Mouse (Mus musculus) stomach, postnatal 0 days (tissue): ENCODE measurements around the gene Nsmce1. TPM values are rescaled to one million over a fixed set of nuclear protein-coding genes. Genes with fewer than 3 reads are reported as not detected.
A peak's percentile ranks its signal among the peaks of the same experiment; 100 is the strongest.
"Not testable (repeated sequence)": the region's sequence is repeated elsewhere in the genome, so short reads cannot be mapped to it uniquely, and the experiment has no call there.

Experiments used
- ATAC-seq: fragments of 200-750 bp; cut with Nextera tagmentation; 2 replicates; pipeline ENCODE4 v1.8.0; 2017; ENCODE audit not compliant: low FRiP score, low TSS enrichment
- DNase-seq: peaks from one replicate; pipeline ENCODE4 v3.0.0-alpha.2; 2016; ENCODE audit warnings: low spot score
- H3K27ac ChIP-seq: fragments of 300-500 bp; sonication (generic); replicated peaks from 2 replicates; pipeline ENCODE4 v1.5.1; 2014; ENCODE audit warnings: mild to moderate bottlenecking, control low read depth
- H3K27me3 ChIP-seq: fragments of 300-500 bp; sonication (generic); 2 replicates; pipeline ENCODE4 v1.6.1; 2014; ENCODE audit warnings: low read length; ENCODE audit not compliant: control insufficient read depth, insufficient read depth
- H3K36me3 ChIP-seq: fragments of 300-500 bp; sonication (generic); 2 replicates; pipeline ENCODE4 v1.6.1; 2014; ENCODE audit warnings: low read length, mixed read lengths; ENCODE audit not compliant: control insufficient read depth, insufficient read depth
- H3K4me1 ChIP-seq: fragments of 300-500 bp; sonication (generic); replicated peaks from 2 replicates; pipeline ENCODE4 v1.6.1; 2014; ENCODE audit warnings: antibody characterized with exemption; ENCODE audit not compliant: control insufficient read depth, insufficient read depth
- H3K4me2 ChIP-seq: fragments of 300-500 bp; sonication (generic); replicated peaks from 2 replicates; pipeline ENCODE4 v1.6.1; 2014; ENCODE audit warnings: low read depth, mild to moderate bottlenecking, control low read depth, moderate library complexity
- H3K4me3 ChIP-seq: fragments of 300-500 bp; sonication (generic); 2 replicates; pipeline ENCODE4 v1.5.1; 2014; ENCODE audit warnings: low read depth, low read length, control low read depth
- H3K9ac ChIP-seq: fragments of 300-500 bp; sonication (generic); 2 replicates; pipeline ENCODE4 v1.6.1; 2014; ENCODE audit warnings: mild to moderate bottlenecking, low read length, control low read depth, mixed read lengths
- H3K9me3 ChIP-seq: fragments of 300-500 bp; sonication (generic); 2 replicates; pipeline ENCODE4 v1.6.1; 2016; ENCODE audit warnings: low read length; ENCODE audit not compliant: control insufficient read depth
- CTCF ChIP-seq: IDR thresholded peaks from 2 replicates; pipeline ENCODE4 v1.5.1; 2016; ENCODE audit warnings: antibody characterized with exemption, low read depth, mild to moderate bottlenecking, moderate library complexity
- EP300 ChIP-seq: optimal IDR thresholded peaks from 2 replicates; pipeline ENCODE3; 2016; ENCODE audit warnings: antibody characterized with exemption
- WGBS: fragments of 180-500 bp; shearing (Covaris S2); extraction: QIAGEN DNeasy Blood & Tissue Kit; methylation state at CpG from one replicate; pipeline ENCODE4 v1.1.7; 2014; 5-methylcytosine and 5-hydroxymethylcytosine counted together
- polyA plus RNA-seq: library from polyadenylated mRNA; unstranded; fragments of >200 nt; fragmentation: Nextera tagmentation; extraction: Ambion mirVana; gene quantifications from 2 replicates; pipeline ENCODE4 v1.2.1, GENCODE M21; 2015

Gene Nsmce1
- polyA plus RNA-seq, 1 experiment from 2014 or later = 77.0 TPM

DNA sequence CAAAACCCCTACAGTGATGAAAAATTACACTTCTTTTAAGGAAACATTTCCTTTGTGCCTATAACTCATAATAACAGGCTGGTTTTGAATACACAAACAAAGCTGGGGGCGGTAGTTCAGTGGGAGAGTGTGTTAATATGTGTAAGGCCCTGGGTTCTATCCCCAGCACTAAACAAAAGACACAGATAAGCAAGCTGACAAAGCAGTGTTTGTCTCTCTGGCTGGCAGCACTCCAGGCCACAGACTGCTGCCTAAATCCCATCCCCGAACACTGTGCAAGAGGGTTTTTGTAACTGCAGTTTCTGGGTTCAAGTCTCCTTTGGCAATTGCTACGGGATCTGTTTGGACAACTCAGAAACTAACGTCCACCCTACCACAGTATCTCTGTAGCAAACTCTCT lies 49.1 kb downstream of the Nsmce1 start:
- H3K27ac ChIP-seq = no peak overlapping the region
- 57% methylated on average over 4 of the region's 4 CpGs for WGBS
- no peaks in the 10 kb centered on the region for H3K4me1 ChIP-seq
- no peaks in the 10 kb centered on the region for H3K27me3 ChIP-seq
- no peak overlapping the region for H3K9ac ChIP-seq
- ATAC-seq (no peak), DNase-seq (no peak)
- TF ChIP-seq CTCF (no peak), EP300 (no peak)
- H3K4me2 ChIP-seq = no peak overlapping the region
- H3K9me3 ChIP-seq = no peaks in the 10 kb centered on the region
- no peaks in the 10 kb centered on the region for H3K36me3 ChIP-seq
- no peak overlapping the region for H3K4me3 ChIP-seq

DNA sequence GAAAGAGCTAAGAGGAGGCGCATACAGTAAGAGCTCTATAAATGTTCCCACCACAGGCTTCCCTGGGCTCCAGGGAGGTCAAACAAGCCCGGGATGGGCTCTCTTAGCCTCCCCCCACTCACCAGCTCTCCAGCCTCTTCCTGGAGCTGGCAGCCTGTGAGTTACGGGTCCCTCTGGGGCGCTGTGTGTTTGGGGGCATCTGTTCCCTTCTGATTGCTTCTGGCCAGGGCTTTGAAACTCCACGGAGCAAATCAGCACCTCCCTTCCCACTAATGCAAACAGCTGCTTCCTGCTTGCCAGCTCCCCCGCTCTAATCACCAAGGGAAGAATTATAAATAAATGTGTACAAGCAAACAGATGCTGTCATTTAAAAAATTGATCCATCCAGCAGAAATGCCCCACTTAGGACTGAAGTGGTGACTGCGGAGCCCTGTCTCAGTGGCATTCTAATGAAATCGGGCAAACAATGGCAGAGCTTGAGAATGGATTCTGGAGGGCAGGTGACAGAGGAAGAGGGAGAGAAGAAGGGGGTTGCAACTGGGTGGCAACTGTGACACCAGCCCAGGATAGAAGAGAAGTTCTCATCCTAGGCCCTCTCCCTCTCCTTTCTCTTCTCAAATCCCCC lies 56.6 kb downstream of the Nsmce1 start:
- no peak overlapping the region for H3K27ac ChIP-seq
- H3K4me3 ChIP-seq = no peak overlapping the region
- no peaks in the 10 kb centered on the region for H3K27me3 ChIP-seq
- H3K9ac ChIP-seq = no peak overlapping the region
- ATAC-seq (no peak), DNase-seq (no peak)
- H3K4me2 ChIP-seq = no peak overlapping the region
- H3K9me3 ChIP-seq = no peaks in the 10 kb centered on the region
- H3K36me3 ChIP-seq = no peaks in the 10 kb centered on the region
- WGBS = 33% methylated on average over 8 of the region's 8 CpGs
- TF ChIP-seq CTCF (no peak), EP300 (no peak)
- no peaks in the 10 kb centered on the region for H3K4me1 ChIP-seq

DNA sequence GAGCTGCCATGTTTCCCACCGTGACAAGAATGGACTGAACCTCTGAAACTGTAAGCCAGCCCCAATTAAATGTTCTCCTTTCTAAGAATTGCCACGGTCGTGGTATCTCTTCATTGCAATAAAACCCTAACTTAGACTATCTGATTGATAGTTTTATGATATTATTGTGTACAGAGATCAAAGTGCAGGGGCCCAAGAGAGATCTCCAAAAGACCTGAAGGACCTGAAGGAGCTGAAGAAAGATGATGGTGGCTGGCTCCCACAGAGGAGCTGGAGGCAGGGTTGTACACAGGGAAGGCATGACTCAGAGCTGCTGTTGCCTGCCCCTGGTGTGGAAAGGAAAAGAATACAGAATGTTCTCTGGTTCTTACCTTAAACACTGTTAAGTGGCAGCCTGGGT lies 57.5 kb downstream of the Nsmce1 start:
- no peaks in the 10 kb centered on the region for H3K36me3 ChIP-seq
- H3K9ac ChIP-seq = no peak overlapping the region
- H3K9me3 ChIP-seq = no peaks in the 10 kb centered on the region
- no peaks in the 10 kb centered on the region for H3K27me3 ChIP-seq
- H3K4me3 ChIP-seq = no peak overlapping the region
- DNase-seq (no peak), ATAC-seq (no peak)
- 79% methylated on average over 3 of the region's 3 CpGs for WGBS
- TF ChIP-seq EP300 = no peak
- TF ChIP-seq CTCF = no peak
- no peak overlapping the region for H3K4me2 ChIP-seq
- H3K27ac ChIP-seq = no peak overlapping the region
- no peaks in the 10 kb centered on the region for H3K4me1 ChIP-seq

DNA sequence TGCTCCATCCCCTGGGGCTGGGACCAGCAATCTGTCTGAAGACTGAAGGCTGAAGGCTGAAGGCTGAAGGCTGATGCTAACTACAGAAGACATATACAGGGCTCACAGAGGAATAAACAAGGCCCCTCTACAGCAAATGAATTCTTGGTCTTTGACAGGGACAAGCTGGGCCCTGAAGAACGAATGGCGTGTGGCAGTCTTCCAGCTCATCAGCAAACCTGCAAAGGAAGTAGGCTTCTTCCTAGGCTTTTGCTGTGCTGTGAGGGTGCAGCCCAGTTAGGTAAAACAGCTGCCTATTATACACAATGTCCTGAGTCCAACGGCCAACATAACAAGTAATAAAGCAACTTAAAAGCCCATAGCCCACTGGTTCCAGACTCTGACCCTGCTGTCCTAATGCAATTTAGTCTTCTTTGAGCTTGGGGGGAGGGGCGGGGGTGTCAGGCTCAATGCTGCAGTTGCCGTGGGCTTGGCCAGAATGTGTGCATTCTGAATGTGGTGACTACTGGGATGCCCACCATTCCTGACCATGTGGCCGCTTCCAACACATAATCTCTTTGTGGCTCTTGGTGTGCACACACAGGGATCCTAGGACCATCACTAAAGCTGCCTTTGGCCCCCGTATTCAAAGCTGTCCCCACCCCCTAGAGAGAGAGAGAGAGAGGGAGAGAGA lies 61.1 kb downstream of the Nsmce1 start:
- Histone ChIP-seq H3K27ac (no peak overlapping the region), H3K4me3 (no peak overlapping the region), H3K36me3 (no peaks in the 10 kb centered on the region), H3K9me3 (no peaks in the 10 kb centered on the region), H3K4me1 (no peaks in the 10 kb centered on the region), H3K27me3 (no peaks in the 10 kb centered on the region), H3K4me2 (no peak overlapping the region), H3K9ac (no peak overlapping the region)
- no peak for DNase-seq
- ATAC-seq = no peak
- 43% methylated on average over 7 of the region's 7 CpGs for WGBS
- no peak for TF ChIP-seq EP300
- no peak for TF ChIP-seq CTCF

DNA sequence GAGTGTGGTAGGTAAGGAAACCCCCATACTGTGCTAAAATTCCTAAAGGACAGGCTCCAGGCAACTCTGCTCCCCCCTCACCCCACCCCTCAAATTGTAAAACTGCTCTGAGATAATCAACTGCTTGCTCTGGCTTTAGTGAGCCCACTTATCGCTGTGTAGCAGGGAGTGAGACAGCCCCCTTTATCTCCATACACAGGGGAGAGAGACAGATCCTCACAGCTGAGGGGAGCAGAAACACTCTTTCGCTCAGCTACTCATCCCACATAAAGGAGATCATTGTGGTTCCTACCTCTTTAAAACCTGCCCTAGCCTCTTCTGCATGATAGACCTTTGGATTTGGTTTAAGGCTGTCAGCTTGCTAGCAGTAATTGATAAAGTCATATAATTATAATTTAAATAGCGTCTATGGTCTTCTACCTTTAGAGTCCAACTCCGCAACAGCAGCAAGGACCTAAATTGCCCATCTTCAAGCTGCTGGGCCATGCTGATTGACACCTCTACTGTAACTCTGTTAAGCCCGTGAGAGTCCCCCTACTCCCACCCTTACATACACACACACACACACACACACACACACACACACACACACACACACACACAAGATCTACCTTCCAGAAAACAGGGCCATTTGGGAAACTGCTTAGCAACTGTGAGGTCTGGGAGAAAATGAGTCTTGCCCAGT lies 62.4 kb downstream of the Nsmce1 start:
- H3K27me3 ChIP-seq, H3K4me2 ChIP-seq, ATAC-seq, H3K4me1 ChIP-seq, DNase-seq, H3K27ac ChIP-seq, H3K9me3 ChIP-seq, H3K36me3 ChIP-seq, H3K9ac ChIP-seq, H3K4me3 ChIP-seq: not testable (repeated sequence)
- 86% methylated on average over 5 of the region's 5 CpGs for WGBS

DNA sequence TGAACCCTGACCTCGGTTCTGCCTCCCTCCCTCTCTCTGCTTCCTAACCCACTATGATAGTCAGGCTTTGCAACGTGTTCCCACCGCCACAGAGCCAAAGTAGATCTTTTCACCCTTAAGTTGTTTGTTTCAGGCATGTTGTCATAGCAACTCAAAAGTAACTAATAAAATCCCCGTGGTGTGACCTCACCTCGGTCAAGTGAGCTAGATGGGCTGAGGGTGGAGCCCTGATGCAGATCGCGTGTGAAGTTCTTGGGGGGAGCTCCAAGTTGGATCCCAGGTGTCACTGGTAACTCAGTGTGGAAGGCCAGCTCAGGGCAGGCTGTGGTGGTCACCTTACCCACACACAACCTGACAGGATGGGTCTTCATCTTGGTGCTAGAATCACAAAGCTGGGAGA lies 63.0 kb downstream of the Nsmce1 start:
- WGBS = 78% methylated on average over 7 of the region's 7 CpGs
- H3K27me3 ChIP-seq = no peaks in the 10 kb centered on the region
- no peak for TF ChIP-seq CTCF
- no peak for TF ChIP-seq EP300
- H3K4me1 ChIP-seq = no peaks in the 10 kb centered on the region
- H3K9me3 ChIP-seq = no peaks in the 10 kb centered on the region
- no peak for DNase-seq
- no peak overlapping the region for H3K4me2 ChIP-seq
- no peak overlapping the region for H3K9ac ChIP-seq
- 0 out of 2 replicates have a peak, but pooled peaks have one; percentile 40 for ATAC-seq
- H3K36me3 ChIP-seq = no peaks in the 10 kb centered on the region
- no peak overlapping the region for H3K4me3 ChIP-seq
- no peak overlapping the region for H3K27ac ChIP-seq
